Mouse (Mus musculus) heart, postnatal 0 days (tissue): ENCODE data around the gene Fam107b. TPM values are rescaled to one million over a fixed set of nuclear protein-coding genes. Genes with fewer than 3 reads are reported as not detected.

Experiments
- ATAC-seq: fragments of 200-750 bp; cut with Nextera tagmentation; 2 replicates; pipeline ENCODE4 v1.8.0; 2017; ENCODE audit warnings: low read depth, moderate number of reproducible peaks, moderate library complexity; ENCODE audit not compliant: insufficient read depth
- DNase-seq: peaks from one replicate; pipeline ENCODE4 v3.0.0-alpha.2; 2016; ENCODE audit warnings: low spot score
- H3K27ac ChIP-seq: fragments of 300-500 bp; sonication (generic); 2 replicates; pipeline ENCODE4 v1.5.1; 2014; ENCODE audit warnings: low read depth, mild to moderate bottlenecking
- H3K27me3 ChIP-seq: fragments of 300-500 bp; sonication (generic); 2 replicates; pipeline ENCODE4 v1.6.1; 2014; ENCODE audit warnings: low read length, mixed read lengths; ENCODE audit not compliant: control insufficient read depth, insufficient read depth
- H3K36me3 ChIP-seq: fragments of 300-500 bp; sonication (generic); replicated peaks from 2 replicates; pipeline ENCODE4 v1.6.1; 2014; ENCODE audit warnings: low read length, mixed read lengths; ENCODE audit not compliant: control insufficient read depth, insufficient read depth
- H3K4me1 ChIP-seq: fragments of 300-500 bp; sonication (generic); 2 replicates; pipeline ENCODE4 v1.6.1; 2014; ENCODE audit warnings: antibody characterized with exemption; ENCODE audit not compliant: control insufficient read depth, insufficient read depth
- H3K4me2 ChIP-seq: fragments of 300-500 bp; sonication (generic); 2 replicates; pipeline ENCODE4 v1.6.1; 2014; ENCODE audit warnings: low read depth, mild to moderate bottlenecking, low read length, moderate library complexity
- H3K4me3 ChIP-seq: fragments of 300-500 bp; sonication (generic); 2 replicates; pipeline ENCODE4 v1.5.1; 2014; ENCODE audit warnings: low read depth, low read length
- H3K9ac ChIP-seq: fragments of 300-500 bp; sonication (generic); replicated peaks from 2 replicates; pipeline ENCODE4 v1.6.1; 2014; ENCODE audit warnings: low read depth, low read length, mixed read lengths
- H3K9me3 ChIP-seq: fragments of 300-500 bp; sonication (generic); replicated peaks from 2 replicates; pipeline ENCODE4 v1.6.1; 2016; ENCODE audit warnings: low read length; ENCODE audit not compliant: control insufficient read depth
- CTCF ChIP-seq: IDR thresholded peaks from 2 replicates; pipeline ENCODE4 v1.5.1; 2016; ENCODE audit warnings: antibody characterized with exemption, control low read depth, low read depth
- EP300 ChIP-seq: IDR thresholded peaks from 2 replicates; pipeline ENCODE4 v1.6.1; 2016; ENCODE audit warnings: antibody characterized with exemption, low read depth
- WGBS: fragments of 180-500 bp; shearing (Covaris S2); extraction: QIAGEN DNeasy Blood & Tissue Kit; methylation state at CpG from one replicate; pipeline ENCODE4 v1.1.7; 2014; 5-methylcytosine and 5-hydroxymethylcytosine counted together
- polyA plus RNA-seq: library from polyadenylated mRNA; unstranded; fragments of >200 nt; fragmentation: Nextera tagmentation; extraction: Ambion mirVana; gene quantifications from 2 replicates; pipeline ENCODE4 v1.2.1, GENCODE M21; 2015
- total RNA-seq: library from RNA; depleted of rRNA; stranded (reverse); fragments of >200 nt; gene quantifications from 2 replicates; pipeline ENCODE4 v1.2.3, GENCODE M21; 2014; ENCODE audit warnings: low replicate concordance

The Fam107b gene
- total and polyA plus RNA-seq, 2 experiments from 2014 or later: 9.2 to 18.5 TPM

- no peaks in the 10 kb centered on the region for H3K4me1 ChIP-seq
- H3K4me2 ChIP-seq: no peak overlapping the region
- no peaks in the 10 kb centered on the region for H3K27me3 ChIP-seq
- no peaks in the 10 kb centered on the region for H3K36me3 ChIP-seq
- no peak for ATAC-seq
- DNase-seq: no peak
- no peaks in the 10 kb centered on the region for H3K9me3 ChIP-seq
- WGBS: 78% methylated on average over 3 of the region's 3 CpGs
- H3K27ac ChIP-seq: no peak overlapping the region
- no peak overlapping the region for H3K9ac ChIP-seq
- no peak overlapping the region for H3K4me3 ChIP-seq
- TF ChIP-seq EP300 (no peak), CTCF (no peak)
Observed at GRCm38 (mm10) chr2:3788424-3788786, 218.1 kb downstream of the Fam107b start.

GRCm38 (mm10) chr2:3796543-3796942 lies 226.3 kb downstream of the Fam107b start:
- 71% methylated on average over 5 of the region's 5 CpGs for WGBS
- Histone ChIP-seq H3K27ac (no peak overlapping the region), H3K9me3 (no peaks in the 10 kb centered on the region), H3K36me3 (no peaks in the 10 kb centered on the region), H3K9ac (no peak overlapping the region), H3K4me3 (no peak overlapping the region), H3K4me1 (no peaks in the 10 kb centered on the region), H3K27me3 (no peaks in the 10 kb centered on the region), H3K4me2 (no peak overlapping the region)
- no peak for TF ChIP-seq EP300
- TF ChIP-seq CTCF: no peak
- ATAC-seq (no peak), DNase-seq (no peak)

GRCm38 (mm10) chr2:3799767-3800554 lies 229.7 kb downstream of the Fam107b start:
- ATAC-seq (peak; percentile 41; the same call in 1 of the 2 replicates), DNase-seq (peak; percentile 34)
- Histone ChIP-seq H3K36me3 (no peaks in the 10 kb centered on the region), H3K4me1 (no peaks in the 10 kb centered on the region), H3K9me3 (no peaks in the 10 kb centered on the region), H3K4me3 (peak overlapping the region; percentile 10; the same call in 1 of the 2 replicates), H3K4me2 (peak overlapping the region; percentile 48), H3K27ac (no peak overlapping the region), H3K27me3 (no peaks in the 10 kb centered on the region), H3K9ac (no peak overlapping the region)
- WGBS: 16% methylated on average over 18 of the region's 18 CpGs
- TF ChIP-seq CTCF: peak; percentile 66
- no peak for TF ChIP-seq EP300

- no peak for DNase-seq
- Histone ChIP-seq H3K9ac (no peak overlapping the region), H3K27me3 (no peaks in the 10 kb centered on the region), H3K27ac (no peak overlapping the region), H3K4me1 (no peaks in the 10 kb centered on the region), H3K36me3 (no peaks in the 10 kb centered on the region), H3K4me2 (no peak overlapping the region), H3K9me3 (no peaks in the 10 kb centered on the region), H3K4me3 (no peak overlapping the region)
- ATAC-seq: no peak
- no peak for TF ChIP-seq EP300
- TF ChIP-seq CTCF: no peak
- 44% methylated on average over 5 of the region's 5 CpGs for WGBS
Observed at GRCm38 (mm10) chr2:3800555-3800878, 230.2 kb downstream of the Fam107b start.

- no peak overlapping the region for H3K9ac ChIP-seq
- 57% methylated on average over 6 of the region's 6 CpGs for WGBS
- no peak overlapping the region for H3K4me2 ChIP-seq
Observed at GRCm38 (mm10) chr2:3805742-3806141, 235.5 kb downstream of the Fam107b start.

GRCm38 (mm10) chr2:3810321-3810720 lies 240.0 kb downstream of the Fam107b start:
- WGBS: 45% methylated on average over 5 of the region's 5 CpGs
- no peak overlapping the region for H3K9ac ChIP-seq
- H3K4me1 ChIP-seq: no peaks in the 10 kb centered on the region

More at GRCm38 (mm10) chr2:3805742-3806141, 235.5 kb downstream of the Fam107b start:
- DNase-seq (no peak), ATAC-seq (no peak)
- Histone ChIP-seq H3K9me3 (no peaks in the 10 kb centered on the region), H3K36me3 (no peaks in the 10 kb centered on the region), H3K27ac (no peak overlapping the region), H3K4me3 (no peak overlapping the region), H3K27me3 (no peaks in the 10 kb centered on the region), H3K4me1 (no peaks in the 10 kb centered on the region)
- no peak for TF ChIP-seq CTCF
- no peak for TF ChIP-seq EP300

More at GRCm38 (mm10) chr2:3810321-3810720, 240.0 kb downstream of the Fam107b start:
- Histone ChIP-seq H3K27ac (no peak overlapping the region), H3K4me2 (no peak overlapping the region), H3K36me3 (no peaks in the 10 kb centered on the region), H3K9me3 (no peaks in the 10 kb centered on the region), H3K27me3 (no peaks in the 10 kb centered on the region), H3K4me3 (no peak overlapping the region)
- no peak for TF ChIP-seq EP300
- TF ChIP-seq CTCF: no peak
- ATAC-seq: no peak
- no peak for DNase-seq
